Mouse (Mus musculus): Measurements from ENCODE around the gene Col17a1.
A peak's percentile ranks its signal among the peaks of the same experiment; 100 is the strongest.

The Col17a1 gene

DNA sequence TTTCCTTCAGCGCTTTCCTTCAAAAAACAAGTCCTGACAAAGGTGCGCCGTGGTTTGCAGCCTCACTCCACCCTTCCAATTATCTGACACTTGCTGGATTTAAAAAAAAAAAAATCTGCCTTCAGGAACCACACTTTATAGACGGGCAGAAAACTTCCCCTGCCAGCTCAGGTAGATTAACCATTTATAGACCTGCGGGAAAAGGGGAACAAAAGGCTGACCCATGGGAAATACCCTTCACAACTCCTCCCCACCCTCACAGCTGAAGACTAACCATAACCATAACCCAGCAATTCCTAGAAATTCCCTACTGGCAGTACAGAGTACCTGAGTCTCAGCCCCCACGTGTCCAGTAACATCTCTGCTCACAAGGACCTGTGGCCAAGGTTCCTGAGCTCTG is at the start of gene Col17a1:
Col17a1 (minus strand) TSS at position 101 of the 400 bp plus-strand sequence.
- no peak for DNase-seq (ENCODE audit: low spot score)

DNA sequence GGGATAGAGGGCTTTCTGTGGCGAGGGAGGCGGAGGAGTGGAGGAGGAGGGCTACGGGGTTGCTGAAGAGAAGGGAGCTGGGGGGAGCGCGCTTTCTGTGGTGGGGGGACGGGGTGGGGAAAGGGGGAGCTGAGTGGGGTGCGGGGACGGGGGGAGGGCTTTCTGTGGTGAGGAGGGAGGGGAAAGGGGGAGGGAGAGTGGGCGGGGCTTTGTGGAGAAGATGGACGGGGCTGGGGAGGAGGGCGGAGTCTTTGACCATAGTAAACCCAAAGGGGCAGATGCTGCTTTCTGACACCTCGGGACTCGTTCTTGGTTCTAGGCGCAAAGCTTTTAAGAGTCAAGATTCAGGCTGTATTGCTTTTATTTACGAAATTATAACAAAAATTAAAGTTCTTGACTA is 40.0 kb upstream of the Col17a1 start:
- DNase-seq (ENCODE audit: low spot score): no peak

DNA sequence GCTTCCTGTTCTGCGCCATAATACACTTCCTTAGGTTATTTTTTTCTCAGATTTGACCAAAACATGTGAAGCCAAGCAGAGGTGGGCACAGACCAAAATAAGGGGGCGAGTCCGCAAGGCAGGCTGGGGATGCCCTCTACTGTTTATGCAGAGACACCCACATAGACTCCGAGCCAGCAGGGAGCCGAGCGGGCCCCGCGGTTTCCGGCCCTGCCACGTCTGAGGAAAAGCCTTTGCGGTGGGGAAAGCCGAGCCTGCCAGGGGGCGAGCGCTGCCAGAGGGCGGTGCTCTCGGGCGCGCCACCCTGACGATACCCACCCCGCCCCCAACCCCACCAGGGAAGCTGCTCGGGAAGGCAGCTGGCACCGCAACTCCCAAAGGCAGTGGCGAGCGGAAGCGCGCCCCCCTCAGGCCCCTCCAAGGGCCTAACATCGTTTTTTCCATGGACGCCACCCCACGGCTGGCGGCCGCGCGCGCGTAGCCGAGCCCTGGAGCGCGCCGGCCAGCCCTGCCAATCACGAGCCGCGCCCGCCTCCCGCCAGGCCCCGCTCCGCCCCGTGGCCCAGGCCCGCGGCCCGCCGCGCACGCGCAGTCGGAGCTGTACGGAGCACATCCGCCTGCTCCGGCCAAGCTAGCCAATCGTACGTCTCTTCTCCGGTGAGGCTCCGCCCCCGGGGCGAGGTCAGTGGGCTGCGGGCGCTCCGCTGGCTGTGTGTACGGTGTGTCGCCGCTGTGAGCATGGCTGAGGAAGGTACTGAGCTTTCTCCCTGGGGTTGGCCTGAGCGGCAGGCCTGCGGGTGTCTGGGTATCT is 39.4 kb upstream of the Col17a1 start, which contains the start of gene Sfr1:
Sfr1 (plus strand) TSS at position 612 of the 811 bp plus-strand sequence.
- DNase-seq (ENCODE audit: low spot score): peak; percentile 99

DNA sequence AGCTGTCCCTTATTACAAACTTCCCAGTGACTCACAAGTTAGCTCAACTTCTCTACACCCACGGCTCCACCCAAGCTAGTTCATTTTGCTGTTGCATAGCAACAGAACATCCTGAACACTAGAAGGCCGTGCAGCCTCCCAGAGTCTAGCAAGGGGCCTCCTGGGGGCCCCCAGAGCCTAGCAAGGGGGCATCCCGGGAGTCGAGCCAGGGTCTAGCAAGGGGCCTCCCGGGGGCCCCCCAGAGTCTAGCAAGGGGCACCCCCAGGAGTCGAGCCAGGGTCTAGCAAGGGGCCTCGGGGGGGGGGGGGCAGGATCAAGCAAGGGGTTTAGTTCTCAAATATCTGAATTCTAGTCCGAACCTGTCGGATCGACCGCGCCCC is 38.8 kb upstream of the Col17a1 start:
- DNase-seq (ENCODE audit: low spot score): peak; percentile 44

DNA sequence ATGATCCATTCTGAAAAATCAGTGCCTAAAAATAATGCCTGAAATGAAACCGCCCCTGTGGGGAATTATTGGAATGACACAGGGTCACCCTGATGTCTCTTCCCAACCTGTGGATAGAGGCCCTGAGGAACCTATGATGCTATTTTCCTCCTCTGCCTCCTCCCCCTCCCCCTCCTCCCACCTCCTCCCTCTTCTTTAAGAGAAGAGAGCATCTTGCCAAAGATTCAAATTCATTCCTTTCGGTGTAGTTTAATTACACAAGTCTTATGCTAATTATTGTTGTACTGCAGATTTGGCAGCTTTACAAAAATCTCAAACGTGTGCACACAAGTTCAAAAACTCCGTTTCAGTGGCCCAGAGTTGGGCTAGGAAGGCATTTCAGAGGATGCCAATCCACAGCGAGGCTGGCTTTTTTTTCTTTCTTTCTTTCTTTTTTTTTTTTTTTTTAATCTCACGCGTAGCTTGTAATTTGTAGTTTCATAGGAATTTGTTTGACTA is 33.8 kb upstream of the Col17a1 start:
- DNase-seq (ENCODE audit: low spot score): no peak

DNA sequence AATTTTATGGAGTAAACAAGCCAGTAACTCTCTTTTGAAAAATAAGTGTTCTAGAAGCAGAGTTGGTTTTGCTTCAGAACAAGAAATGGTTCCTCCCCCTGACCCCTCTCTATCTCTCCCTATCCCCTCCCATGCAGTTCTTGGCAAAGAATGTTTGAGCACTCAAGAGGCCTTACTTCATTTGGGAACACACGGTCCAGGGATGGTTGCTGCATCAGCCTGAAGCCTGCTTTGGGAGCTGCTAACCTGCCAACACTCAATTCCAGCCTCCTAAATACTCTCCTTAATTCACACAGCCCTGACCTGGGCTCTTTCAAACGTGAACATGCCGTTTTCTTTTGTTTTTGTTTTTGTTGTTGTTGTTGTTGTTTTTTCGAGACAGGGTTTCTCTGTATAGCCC is 33.0 kb upstream of the Col17a1 start:
- DNase-seq (ENCODE audit: low spot score): no peak

DNA sequence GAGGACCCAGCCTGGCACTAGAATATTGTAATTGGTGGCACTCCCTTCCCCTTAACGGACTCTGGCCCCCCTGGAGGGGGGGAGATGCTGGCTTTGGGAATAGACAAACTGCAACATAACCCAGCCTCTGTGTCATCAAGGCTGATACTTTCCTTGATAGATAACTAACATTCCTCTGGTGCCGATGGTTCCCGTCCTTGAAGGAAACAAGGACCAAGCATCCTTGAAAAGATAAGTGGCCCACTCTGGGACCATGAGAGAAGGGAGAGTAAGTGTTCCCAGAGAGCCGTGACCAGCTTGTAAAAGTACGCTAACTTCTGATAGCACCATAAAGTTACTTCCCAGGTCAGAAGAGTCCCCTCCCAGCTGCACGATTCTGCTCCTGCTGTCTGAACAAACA is 30.6 kb upstream of the Col17a1 start:
- no peak for DNase-seq (ENCODE audit: low spot score)

DNA sequence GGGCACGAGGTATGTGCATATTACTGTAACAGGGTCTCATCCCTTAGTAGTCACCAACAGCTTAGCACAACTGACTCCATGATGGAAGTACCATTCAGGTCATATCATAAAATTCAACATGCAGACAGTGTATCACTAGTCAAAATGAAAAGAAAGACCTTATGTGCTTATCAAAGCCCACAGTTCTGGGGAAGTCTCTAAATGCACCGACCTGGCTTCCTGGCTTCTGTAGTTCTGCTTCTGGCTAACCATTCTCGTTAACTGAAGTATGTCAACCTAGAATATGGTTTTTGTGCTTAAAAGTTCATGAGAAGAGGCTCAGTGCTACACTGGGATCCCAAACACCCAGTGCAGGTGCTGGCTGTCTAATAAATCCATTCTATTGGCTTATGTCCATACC is 27.3 kb upstream of the Col17a1 start:
- no peak for DNase-seq (ENCODE audit: low spot score)

DNA sequence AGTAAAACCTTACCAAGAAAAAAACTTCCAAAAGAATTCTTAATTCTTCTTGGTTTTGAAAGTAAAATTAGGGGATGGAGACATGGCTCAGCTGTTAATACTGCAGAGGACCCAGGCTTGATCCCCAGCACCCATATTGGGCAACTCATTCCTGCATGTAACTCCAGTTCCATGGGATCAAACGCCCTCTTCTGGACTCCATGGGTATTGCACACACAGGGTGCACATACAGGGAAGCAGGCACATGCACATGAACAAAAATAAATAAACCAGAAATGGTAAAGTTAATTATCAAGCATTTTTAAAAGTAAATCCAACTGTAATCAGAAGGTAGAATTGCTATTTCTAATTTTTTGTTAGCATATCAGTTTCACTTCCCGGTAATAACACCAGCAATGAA is 24.2 kb upstream of the Col17a1 start:
- no peak for DNase-seq (ENCODE audit: low spot score)

DNA sequence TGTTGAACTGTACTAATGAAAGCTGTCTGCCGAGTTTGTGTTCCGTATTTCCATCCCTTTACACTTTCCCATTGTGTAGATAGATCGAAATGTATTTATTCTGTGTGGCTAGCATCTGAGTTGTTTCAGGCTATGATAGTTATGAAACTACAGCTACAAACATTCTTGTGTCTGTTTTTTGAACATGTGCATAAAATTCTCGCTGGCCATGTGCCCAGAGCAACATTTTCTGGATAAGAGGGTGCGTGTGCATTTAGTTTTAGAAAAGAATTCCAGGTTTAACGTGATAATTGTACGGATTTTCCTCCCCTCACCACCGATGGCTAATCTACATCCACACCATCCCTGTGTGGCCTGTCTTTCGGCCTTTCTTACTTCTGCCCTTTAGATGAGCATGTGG is 21.6 kb upstream of the Col17a1 start:
- DNase-seq (ENCODE audit: low spot score): no peak

DNA sequence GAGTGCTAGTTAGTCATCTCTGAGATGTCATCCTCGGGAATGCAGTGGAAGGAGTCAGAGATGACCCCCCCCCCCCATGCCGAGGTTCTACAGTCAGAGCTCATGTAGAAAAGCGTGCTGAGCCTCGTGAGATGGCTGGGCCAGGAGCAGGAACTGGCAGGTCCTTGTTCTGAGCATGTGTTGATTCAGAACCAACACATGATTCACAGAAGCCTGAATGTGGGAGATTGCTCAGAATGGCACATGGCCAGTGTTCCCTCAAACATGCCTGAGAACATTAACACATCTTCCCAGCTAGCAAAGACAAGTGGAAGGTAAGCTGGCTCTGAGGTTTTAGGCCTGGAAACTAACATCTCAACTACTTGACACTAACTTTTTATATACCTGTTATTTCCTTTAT is 18.5 kb upstream of the Col17a1 start:
- DNase-seq (ENCODE audit: low spot score): no peak

DNA sequence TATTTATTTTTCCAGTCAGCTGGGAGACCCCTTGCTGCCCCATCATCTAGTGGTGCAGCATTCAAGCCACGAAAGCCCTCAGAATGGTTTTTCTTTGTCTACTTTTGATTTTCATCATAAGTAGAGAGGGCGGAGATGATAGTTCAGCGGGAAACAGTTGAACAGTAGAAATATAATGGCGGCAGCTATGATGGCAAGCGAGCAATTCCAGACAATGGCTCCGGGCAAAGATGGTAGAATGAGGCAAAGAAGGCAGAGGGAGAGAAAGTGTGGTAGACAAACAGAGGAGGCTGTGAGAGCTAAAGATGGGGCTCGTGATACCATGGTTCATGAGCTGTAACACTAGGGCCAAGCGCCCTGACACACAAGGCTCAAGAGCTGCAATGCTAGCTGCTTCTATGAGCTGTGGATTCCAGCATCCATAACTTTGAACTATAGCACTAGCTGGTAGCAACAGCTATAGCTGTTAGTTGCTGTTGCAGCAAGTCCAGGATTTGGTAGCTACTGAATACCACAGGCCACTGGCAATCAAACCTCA is 13.9 kb upstream of the Col17a1 start:
- DNase-seq (ENCODE audit: low spot score): no peak

DNA sequence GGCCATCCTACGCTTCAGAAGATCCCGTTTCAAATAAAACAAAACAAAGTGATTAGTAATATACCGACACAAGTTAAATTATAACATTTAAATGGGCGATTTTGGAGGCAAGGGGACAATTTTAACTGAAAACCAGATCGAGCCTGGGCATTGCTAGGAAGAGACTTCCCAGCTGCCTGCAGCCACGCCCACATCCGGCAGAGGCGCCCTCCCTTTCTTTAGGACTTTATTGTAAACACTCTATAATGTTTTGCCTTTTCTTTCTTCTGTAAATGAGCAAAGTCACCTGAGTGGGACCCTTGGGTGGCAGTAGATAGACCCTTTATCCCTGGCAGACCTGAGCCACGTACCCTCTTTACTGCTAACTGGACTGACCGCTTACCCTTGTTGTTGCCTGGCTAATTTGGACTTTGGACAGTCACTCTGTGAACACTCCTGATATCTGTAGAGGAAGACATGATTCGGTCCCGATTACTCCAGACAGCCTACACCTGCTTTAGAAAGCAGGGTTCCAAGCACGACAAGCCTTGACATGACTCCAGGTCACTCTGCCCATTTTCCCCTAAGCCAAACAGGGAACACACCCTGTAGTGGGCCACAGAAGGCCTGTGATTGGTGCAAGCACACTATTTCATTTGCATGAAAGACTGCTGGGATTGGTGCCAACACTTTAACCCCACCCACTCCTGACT is 13.3 kb upstream of the Col17a1 start:
- DNase-seq (ENCODE audit: low spot score): no peak

DNA sequence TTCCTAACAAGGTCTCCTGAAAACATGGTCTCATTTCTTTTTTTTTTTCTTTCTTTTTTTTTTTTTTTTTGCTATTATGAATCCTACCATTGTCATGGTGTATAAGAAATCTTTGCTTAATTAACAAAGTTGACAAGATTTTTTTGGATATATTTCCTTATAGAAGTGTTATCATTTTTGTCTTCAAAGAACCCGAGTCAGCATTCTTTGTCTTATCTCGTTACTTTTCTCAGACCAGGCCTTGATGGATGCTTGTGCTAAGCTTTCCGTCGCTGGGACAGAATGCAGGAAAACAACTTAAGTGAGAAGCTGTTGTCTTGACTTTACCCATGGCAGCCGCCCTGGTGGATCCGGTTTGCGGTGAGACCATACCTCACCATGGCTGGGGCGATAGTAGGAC is 8.6 kb upstream of the Col17a1 start:
- DNase-seq (ENCODE audit: low spot score): no peak

DNA sequence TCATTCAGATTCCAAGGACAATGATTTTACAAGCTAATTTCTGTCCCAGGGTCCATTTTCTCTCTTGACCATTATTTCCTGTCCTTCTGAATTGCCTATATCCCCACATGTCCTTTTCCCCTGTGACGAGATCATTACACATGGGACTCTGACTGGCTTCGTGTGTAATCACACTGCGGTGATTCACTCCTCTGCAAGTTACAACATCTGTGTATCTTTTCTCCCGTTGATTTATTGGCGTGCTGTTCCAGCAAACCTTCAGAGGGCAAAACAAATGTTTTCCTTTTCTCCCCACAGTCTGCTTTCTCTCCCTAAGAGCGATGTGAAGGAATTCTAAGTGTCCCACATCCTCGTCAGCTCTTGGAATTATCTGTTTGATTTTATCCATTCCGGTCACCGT is 7.8 kb upstream of the Col17a1 start:
- DNase-seq (ENCODE audit: low spot score): no peak

DNA sequence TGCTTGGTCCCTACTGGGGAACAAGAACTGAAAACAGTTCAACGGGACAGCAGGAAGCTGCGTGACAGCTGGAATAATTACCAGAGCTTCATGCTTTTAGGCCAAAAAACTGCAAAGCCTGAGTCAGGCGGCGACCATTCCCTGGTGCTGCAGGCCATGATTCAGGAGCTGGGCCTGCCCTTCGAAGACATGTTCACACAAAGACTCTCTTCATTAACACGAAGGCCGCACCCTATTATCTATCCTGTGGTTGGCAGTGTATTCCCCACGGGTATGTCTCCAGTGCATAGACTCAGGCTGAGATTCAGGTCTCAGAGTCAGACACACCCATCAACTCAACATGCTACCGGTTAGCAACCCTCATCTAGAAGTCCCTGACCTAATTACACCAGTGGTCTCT is 6.4 kb upstream of the Col17a1 start:
- no peak for DNase-seq (ENCODE audit: low spot score)

DNA sequence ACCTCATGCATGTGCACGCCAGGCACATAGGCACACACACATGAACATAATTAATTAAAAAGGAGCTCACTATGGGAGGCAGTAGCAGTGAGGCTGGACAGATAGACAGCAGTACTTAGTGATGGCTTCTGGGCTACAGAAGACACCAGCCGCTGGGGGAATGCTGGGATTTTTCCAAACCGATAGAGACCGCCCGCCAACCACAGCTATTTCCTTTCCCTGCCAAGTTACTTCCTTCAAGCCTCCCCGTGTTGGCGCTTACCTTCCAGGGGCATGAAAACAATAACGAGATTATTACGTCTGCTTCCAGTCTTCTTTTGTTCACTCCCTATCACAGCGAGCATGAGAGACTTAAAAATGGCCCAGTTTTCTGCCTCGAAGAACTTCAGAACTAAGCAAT is 5.2 kb upstream of the Col17a1 start:
- DNase-seq (ENCODE audit: low spot score): no peak

DNA sequence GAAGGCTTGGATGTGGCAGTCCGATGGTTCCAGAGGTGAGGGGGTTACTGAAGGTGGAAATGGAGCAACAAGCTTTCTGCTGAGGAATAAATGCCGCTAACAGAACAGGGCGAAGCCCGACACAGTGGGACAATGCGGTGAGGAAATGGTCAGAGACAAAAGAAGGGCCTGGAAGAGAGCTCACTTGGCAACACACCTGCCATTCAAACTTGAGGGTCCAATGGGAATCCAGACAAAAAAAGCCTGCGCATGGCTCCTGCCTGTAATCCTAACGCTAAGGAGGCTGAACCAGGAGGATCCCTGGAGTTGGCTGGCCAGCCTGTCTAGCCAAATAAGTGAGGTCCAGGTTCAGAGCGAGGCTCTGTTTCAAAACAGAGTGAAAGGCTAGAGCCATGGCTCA is 4.5 kb upstream of the Col17a1 start:
- DNase-seq (ENCODE audit: low spot score): no peak

DNA sequence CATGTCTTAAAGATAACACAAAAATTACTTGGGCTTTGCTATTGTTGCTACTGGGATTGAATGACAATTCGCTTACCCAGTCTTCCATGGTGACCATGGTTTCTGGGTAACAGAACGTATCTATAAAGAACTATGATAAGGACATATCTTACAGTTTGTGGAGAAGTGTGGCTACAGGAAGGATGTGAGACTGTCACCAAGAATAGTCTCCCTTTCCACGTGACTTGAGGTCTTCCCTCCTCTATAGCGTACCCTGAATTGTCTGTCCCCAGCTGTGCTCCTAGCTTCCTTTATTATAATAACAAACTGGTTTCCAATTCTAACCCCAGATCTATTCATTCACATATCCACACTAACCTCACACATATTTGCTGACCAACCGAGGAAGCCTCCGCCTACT is 3.8 kb upstream of the Col17a1 start:
- no peak for DNase-seq (ENCODE audit: low spot score)

DNA sequence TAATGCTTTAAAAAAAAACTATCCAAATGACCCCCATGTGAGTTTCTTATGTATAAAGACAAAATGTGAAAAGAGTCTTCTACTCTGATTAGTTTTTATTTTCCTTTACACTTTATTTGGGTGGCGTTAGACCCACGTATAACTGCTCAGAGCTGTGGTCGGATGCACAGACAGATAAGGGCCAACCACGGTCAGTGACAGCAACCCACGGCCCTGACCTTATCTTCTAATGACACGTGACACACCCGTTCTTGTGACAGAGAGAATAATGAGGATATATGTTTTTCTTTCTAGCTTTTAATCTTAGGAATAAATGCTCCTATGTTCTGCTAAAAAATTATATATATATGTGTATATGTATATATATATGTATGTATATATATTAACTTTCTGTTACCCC is 2.3 kb downstream of the Col17a1 start:
- no peak for DNase-seq (ENCODE audit: low spot score)

DNA sequence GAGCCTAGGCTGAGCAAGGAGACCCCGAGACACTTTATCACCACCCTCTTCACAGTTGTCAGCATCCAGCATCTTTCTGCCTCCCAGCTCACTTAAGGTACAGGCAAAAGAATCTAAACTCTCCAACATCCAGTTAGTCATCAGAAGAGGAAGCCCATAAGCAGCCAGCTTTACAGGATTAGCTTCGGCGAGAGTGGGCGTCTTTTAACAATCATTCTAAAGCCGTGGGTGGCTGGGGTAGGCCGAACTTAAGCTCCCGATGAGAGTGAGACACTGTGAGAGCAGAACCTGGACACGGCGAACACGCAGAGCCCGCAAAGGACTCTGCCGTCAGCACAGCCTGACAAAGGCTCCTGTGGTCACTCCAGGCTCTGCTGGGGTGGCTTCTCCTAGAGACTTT is 13.2 kb downstream of the Col17a1 start:
- no peak for DNase-seq (ENCODE audit: low spot score)

DNA sequence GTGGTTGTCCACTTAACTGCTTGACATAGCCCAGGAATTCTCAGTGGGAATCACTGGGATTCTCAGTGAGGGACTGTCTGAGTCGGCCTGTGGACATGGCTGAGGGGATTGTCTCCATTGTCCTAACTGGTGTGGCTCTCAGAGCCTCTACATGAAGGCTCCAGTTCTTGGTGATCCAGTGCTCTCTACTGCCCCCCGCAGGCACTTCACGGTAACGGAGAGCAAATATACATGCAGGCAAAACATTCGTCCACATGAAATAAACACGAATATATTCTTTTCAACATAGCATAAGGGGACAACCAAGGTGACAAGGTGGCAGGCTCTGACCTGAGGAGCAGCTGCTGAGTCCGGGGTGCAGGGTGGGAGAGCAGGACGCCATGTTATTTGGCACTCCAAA is 17.5 kb downstream of the Col17a1 start:
- peak; percentile 22 for DNase-seq (ENCODE audit: low spot score)

DNA sequence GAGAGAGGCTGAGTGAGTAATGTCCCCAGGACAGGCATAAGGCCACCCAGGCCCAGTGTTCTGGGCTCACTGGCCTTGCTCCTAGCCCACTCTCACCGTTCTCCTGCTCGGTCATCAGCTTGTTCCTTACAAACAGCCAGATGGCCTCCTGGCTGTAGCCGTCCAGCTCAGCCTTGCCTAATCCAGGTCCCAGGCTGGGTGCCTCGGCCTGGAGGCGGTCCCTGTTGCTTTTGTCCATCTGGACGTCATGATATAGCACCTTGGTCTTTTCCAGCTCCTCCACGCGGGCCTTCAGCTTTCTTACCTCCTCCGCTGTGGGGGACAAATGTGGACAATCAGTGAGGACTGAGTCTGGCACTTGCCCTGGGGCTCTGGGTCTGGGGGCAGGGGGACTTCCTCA is 23.5 kb downstream of the Col17a1 start:
- DNase-seq (ENCODE audit: low spot score): no peak
